Mouse (Mus musculus): Measurements from ENCODE around the gene Rfpl4b.

DNA sequence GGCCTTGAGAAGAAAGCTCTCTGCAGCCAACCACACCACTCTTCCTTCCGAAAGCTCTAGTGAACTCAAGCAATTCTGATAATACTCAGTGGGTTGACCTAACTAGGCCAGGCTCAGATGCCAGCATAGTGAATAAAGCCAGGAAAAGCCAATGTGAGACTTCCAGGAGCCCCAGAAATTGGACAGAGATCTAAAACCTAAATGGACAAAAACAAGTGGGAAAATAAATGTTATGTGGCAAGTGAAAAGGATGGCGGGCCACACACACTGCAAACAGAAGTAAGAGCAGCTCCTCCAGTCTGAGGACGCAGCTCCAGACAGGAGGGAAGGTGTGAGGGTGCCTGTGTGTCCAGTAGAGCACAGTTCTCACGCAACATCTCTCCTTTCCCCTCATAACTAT is 26.7 kb upstream of the Rfpl4b start:
- TF ChIP-seq KAT2A (IDR thresholded peaks at IDR 0.05; ENCODE audit: insufficient replicate concordance, low read length), result no peak
- no peak for TF ChIP-seq CTCF (conservative IDR thresholded peaks at IDR 0.05 in 1 of 2, IDR thresholded peaks at IDR 0.05 in 1 of 2; ENCODE audit: low read depth in 2 of 2, low read length in 2 of 2)
- TF ChIP-seq ZC3H11A (IDR thresholded peaks at IDR 0.05; ENCODE audit: low read depth, low read length), result no peak
- TF ChIP-seq ETS1 (conservative IDR thresholded peaks at IDR 0.05; ENCODE audit: low read depth, low read length), result no peak
- no peak for TF ChIP-seq MEF2A (IDR thresholded peaks at IDR 0.05; ENCODE audit: borderline replicate concordance, low read depth, low read length)
- no peak for TF ChIP-seq E2F4 (IDR thresholded peaks at IDR 0.05; ENCODE audit: insufficient replicate concordance, low read depth, low read length)
- no peak for TF ChIP-seq HCFC1 (IDR thresholded peaks at IDR 0.05; ENCODE audit: low read depth, low read length)

All from CH12.LX (cell line).